Mouse (Mus musculus) hindbrain, embryonic 15.5 days (tissue): ENCODE results near the gene Akap7. TPM values are rescaled to one million over a fixed set of nuclear protein-coding genes. Genes with fewer than 3 reads are reported as not detected.

Experiments used
- ATAC-seq: fragments of 200-750 bp; cut with Nextera tagmentation; 2 replicates; pipeline ENCODE4 v1.8.0; 2017; ENCODE audit warnings: low read depth, moderate number of reproducible peaks, moderate TSS enrichment; ENCODE audit not compliant: low FRiP score
- H3K27ac ChIP-seq: fragments of 300-500 bp; sonication (generic); replicated peaks from 2 replicates; pipeline ENCODE4 v1.5.1; 2015; ENCODE audit warnings: mild to moderate bottlenecking, inconsistent platforms
- H3K27me3 ChIP-seq: fragments of 300-500 bp; sonication (generic); 2 replicates; pipeline ENCODE4 v1.6.1; 2015; ENCODE audit warnings: control low read depth, inconsistent platforms
- H3K36me3 ChIP-seq: fragments of 300-500 bp; sonication (generic); 2 replicates; pipeline ENCODE4 v1.6.1; 2015; ENCODE audit warnings: control low read depth, inconsistent platforms
- H3K4me1 ChIP-seq: fragments of 300-500 bp; sonication (generic); replicated peaks from 2 replicates; pipeline ENCODE4 v1.6.1; 2015; ENCODE audit warnings: control low read depth, inconsistent platforms
- H3K4me2 ChIP-seq: fragments of 300-500 bp; sonication (generic); 2 replicates; pipeline ENCODE4 v1.6.1; 2015; ENCODE audit warnings: moderate library complexity, mild to moderate bottlenecking, inconsistent platforms
- H3K4me3 ChIP-seq: fragments of 300-500 bp; sonication (generic); 2 replicates; pipeline ENCODE4 v1.5.1; 2015; ENCODE audit warnings: mild to moderate bottlenecking, inconsistent platforms
- H3K9ac ChIP-seq: fragments of 300-500 bp; sonication (generic); 2 replicates; pipeline ENCODE4 v1.6.1; 2015; ENCODE audit warnings: inconsistent platforms
- H3K9me3 ChIP-seq: fragments of 300-500 bp; sonication (generic); 2 replicates; pipeline ENCODE4 v1.6.1; 2016; ENCODE audit warnings: control low read depth, inconsistent platforms
- WGBS: fragments of 180-500 bp; shearing (Covaris S2); methylation state at CpG from one replicate; pipeline ENCODE4 v1.1.7; 2015; 5-methylcytosine and 5-hydroxymethylcytosine counted together
- polyA plus RNA-seq: library from polyadenylated mRNA; unstranded; fragments of >200 nt; fragmentation: Nextera tagmentation; extraction: Ambion mirVana; gene quantifications from 2 replicates; pipeline ENCODE4 v1.2.1, GENCODE M21; 2015

Akap7 gene
- polyA plus RNA-seq, 1 experiment from 2014 or later = 51.6 TPM

DNA sequence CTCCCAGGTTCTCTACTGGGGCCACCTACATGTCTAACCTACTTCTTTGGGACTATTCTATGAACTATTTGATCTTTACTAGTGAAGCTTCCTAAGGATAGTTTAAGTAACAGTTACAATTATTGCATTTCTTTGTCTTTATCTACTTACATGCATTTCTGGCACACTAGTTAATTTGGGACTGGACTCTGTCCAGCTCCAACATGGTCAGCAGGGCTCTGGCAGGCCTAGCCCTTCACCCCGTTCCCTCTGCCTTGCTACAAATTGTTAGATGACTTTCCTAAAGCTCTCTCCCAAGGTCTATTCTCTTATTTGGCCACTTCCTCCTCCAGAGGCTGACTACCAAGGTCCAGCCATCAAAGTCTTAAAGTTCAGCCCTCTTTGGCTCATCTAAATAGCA is 165.9 kb downstream of the Akap7 start:
- no peak overlapping the region for H3K9ac ChIP-seq
- peaks cover 5% of the 10 kb centered on the region; the same call in 1 of the 2 replicates for H3K9me3 ChIP-seq
- no peak overlapping the region for H3K4me2 ChIP-seq
- no peak overlapping the region for H3K27ac ChIP-seq
- H3K4me3 ChIP-seq = no peak overlapping the region
- no peaks in the 10 kb centered on the region for H3K27me3 ChIP-seq
- 82% methylated on average over 1 of the region's 1 CpGs for WGBS
- H3K4me1 ChIP-seq = peaks cover 6% of the 10 kb centered on the region; the same call in 1 of the 2 replicates
- H3K36me3 ChIP-seq = no peaks in the 10 kb centered on the region
- ATAC-seq = no peak

DNA sequence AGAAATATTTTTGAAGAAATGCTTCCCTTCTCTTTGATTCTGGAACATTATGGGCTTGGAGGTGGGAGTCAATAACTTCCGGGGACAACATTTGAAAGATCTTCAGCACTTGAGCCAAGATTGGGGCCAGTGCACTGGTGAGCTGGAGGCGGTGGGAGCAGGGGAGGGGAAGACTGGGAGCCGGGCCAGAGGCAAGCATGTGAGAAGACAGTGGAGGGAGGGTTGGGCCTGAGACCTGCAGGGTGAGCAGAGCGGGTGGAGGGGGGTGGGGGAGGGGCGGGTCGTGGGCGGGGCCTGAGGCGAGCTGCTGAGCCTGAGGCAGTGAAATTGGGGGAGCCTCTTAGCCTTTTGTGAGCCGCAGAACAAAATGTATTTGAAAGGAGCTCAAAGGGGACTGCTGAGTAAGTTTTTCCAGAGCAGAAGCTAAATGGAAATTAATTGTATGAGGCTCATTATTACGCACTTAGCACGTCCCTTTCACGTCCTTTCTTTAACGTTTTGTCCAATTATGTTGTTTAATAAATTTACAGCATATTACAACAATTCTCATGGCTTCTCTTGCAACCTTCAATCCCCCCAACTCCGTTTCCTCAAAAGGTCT is 167.4 kb downstream of the Akap7 start:
- Histone ChIP-seq H3K4me2 (no peak overlapping the region), H3K9me3 (peaks cover 5% of the 10 kb centered on the region; the same call in 1 of the 2 replicates), H3K9ac (no peak overlapping the region), H3K4me3 (no peak overlapping the region), H3K4me1 (no peaks in the 10 kb centered on the region; the same call in 1 of the 2 replicates), H3K27me3 (no peaks in the 10 kb centered on the region), H3K36me3 (no peaks in the 10 kb centered on the region), H3K27ac (0 out of 2 replicates have a peak overlapping the region, but pooled peaks have one; percentile 15)
- WGBS = 11% methylated on average over 13 of the region's 14 CpGs
- ATAC-seq = peak; percentile 87

DNA sequence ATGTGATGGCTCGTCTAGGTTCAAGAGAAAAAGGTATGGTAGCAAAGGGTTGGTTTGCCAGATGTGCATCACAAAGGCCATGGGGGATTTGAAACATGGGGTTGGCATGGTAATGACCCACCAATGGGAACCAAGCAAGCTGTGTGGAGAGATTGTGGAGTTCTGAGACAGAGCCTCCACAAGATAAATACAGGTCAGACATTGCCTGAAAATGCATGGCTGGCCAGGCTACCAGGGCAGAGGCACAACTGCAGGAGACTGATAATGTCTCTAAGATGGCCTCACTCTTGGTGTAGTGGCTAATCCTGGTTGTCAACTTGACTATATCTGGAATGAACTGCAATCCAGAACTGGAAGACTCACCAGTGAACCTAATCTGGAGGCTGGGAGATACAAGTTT is 174.1 kb downstream of the Akap7 start:
- Histone ChIP-seq H3K4me3 (no peak overlapping the region), H3K9me3 (peaks cover under 1% of the 10 kb centered on the region; the same call in 1 of the 2 replicates), H3K4me2 (no peak overlapping the region), H3K4me1 (no peaks in the 10 kb centered on the region), H3K36me3 (no peaks in the 10 kb centered on the region), H3K27me3 (no peaks in the 10 kb centered on the region), H3K27ac (no peak overlapping the region), H3K9ac (no peak overlapping the region)
- 83% methylated on average over 1 of the region's 1 CpGs for WGBS
- no peak for ATAC-seq

DNA sequence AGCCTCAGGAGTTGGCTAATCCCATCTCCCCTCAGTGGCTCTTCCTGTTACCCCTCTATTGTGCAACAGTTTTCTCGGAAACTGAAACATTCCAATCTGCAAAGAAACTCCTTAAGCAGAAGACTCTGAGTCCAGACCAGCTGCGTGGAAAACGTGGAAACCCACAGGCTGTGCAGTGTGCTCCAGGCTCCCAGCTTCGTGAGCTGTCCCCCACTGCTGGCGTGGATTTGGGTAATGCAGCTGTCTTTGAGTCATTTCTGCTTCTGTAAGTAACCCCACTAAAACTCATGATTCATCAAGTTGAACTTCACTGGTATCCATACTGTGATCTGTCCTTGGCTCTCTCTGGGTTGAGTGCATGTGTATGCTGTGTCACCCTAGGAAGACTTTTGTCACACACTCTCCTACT is 179.2 kb downstream of the Akap7 start:
- H3K27me3 ChIP-seq = no peaks in the 10 kb centered on the region
- H3K4me1 ChIP-seq = no peaks in the 10 kb centered on the region
- H3K36me3 ChIP-seq = no peaks in the 10 kb centered on the region
- H3K4me3 ChIP-seq = no peak overlapping the region
- WGBS = 89% methylated on average over 5 of the region's 5 CpGs
- ATAC-seq = no peak
- no peak overlapping the region for H3K9ac ChIP-seq
- no peaks in the 10 kb centered on the region for H3K9me3 ChIP-seq
- H3K4me2 ChIP-seq = no peak overlapping the region
- H3K27ac ChIP-seq = no peak overlapping the region

DNA sequence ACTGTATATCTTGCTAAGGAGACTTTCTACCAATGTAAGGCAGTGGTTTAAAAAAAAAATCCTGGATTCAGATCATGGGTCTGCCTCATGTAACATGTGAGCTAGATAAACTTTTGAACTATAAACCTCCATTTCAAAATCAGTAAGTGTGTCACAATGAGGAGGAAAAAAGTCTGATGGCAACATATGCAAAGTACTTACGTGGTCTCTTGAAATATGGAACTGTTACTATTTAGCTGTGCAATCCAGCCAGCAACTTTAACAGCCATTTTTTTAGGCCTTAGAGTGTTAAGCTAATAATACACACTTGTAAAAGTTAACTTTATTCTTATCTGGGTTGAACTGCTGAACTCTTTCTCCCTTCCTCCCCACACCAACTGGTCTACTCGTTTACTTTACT is 181.6 kb downstream of the Akap7 start:
- Histone ChIP-seq H3K9ac (no peak overlapping the region), H3K4me1 (no peaks in the 10 kb centered on the region), H3K4me3 (no peak overlapping the region), H3K4me2 (no peak overlapping the region), H3K27me3 (no peaks in the 10 kb centered on the region), H3K9me3 (no peaks in the 10 kb centered on the region), H3K27ac (no peak overlapping the region), H3K36me3 (no peaks in the 10 kb centered on the region)
- 94% methylated on average over 2 of the region's 2 CpGs for WGBS
- ATAC-seq = no peak

DNA sequence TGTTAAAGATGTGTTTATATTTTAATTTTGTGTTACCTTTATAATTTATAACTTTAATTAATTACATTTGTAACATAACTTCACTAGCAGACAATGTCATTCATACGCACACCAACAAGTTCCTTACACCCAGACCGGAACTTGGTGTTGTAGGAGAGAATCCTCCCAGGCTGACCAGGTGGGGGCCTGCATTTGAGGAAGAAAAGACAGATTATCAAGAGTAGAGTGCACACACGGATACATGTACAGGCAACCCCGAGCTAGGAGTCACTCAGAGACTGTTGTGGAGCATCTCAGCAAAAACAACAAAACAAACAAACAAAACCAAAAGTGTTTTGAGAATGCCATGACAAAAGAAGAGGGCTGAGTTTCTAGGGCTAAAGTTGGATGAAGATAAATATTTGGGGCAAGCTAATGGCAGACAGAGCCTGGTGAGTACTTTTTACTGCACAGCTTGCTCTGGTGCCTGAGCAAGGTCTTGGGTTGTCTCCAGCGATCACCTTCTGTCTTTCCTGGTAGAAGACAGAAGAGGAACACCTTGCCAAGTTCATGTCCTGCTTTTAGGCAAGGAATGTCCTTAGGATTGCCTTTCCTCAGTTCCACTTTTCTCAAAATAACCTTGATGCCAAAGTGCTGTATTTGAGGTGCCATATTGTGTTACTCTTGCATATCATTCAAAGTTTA is 186.7 kb downstream of the Akap7 start:
- Histone ChIP-seq H3K36me3 (no peaks in the 10 kb centered on the region), H3K9ac (no peak overlapping the region), H3K4me2 (no peak overlapping the region), H3K27me3 (no peaks in the 10 kb centered on the region), H3K4me3 (no peak overlapping the region), H3K9me3 (no peaks in the 10 kb centered on the region), H3K27ac (no peak overlapping the region), H3K4me1 (no peaks in the 10 kb centered on the region)
- WGBS = 94% methylated on average over 5 of the region's 5 CpGs
- no peak for ATAC-seq

Other genes starting within 250 kb of the Akap7 start
- gene Epb41l2, start 51.9 kb upstream of the Akap7 start, polyA plus RNA-seq = 27.4 and 30.5 TPM in 2 replicates
- gene Smlr1, start 228.4 kb upstream of the Akap7 start, polyA plus RNA-seq = not detected in 2 replicates